Mouse (Mus musculus) spleen, adult 2 months (tissue): ENCODE measurements around the gene Ccdc87.

ENCODE experiments used
- CTCF ChIP-seq: fragments of 200-500 bp; IDR thresholded peaks from 2 replicates; pipeline ENCODE4 v1.5.1; 2011; ENCODE audit warnings: mild to moderate bottlenecking, inconsistent platforms; ENCODE audit not compliant: insufficient read depth, insufficient read length, insufficient replicate concordance; ENCODE audit errors: extremely low read depth
- POLR2A ChIP-seq: fragments of 200-500 bp; IDR thresholded peaks from 2 replicates; pipeline ENCODE4 v1.6.1; 2011; ENCODE audit warnings: low read depth, low read length, inconsistent platforms

GRCm38 (mm10) chr19:4838526-4839140, 533 bp upstream of the Ccdc87 start:
- no peak for TF ChIP-seq CTCF
- no peak for TF ChIP-seq POLR2A
